Mouse (Mus musculus) liver, embryonic 16.5 days (tissue): ENCODE results near the gene Olfr420. TPM values are rescaled to one million over a fixed set of nuclear protein-coding genes. Genes with fewer than 3 reads are reported as not detected.

ENCODE experiments used
- ATAC-seq: fragments of 200-750 bp; cut with Nextera tagmentation; 2 replicates; pipeline ENCODE4 v1.8.0; 2017; ENCODE audit warnings: low read depth, mild to moderate bottlenecking, moderate number of reproducible peaks, moderate library complexity
- H3K27ac ChIP-seq: fragments of 300-500 bp; sonication (generic); 2 replicates; pipeline ENCODE4 v1.5.1; 2014; ENCODE audit warnings: mild to moderate bottlenecking, low read length
- H3K27me3 ChIP-seq: fragments of 300-500 bp; sonication (generic); 2 replicates; pipeline ENCODE4 v1.6.1; 2014; ENCODE audit warnings: low read depth, low read length, mixed read lengths; ENCODE audit not compliant: control insufficient read depth, insufficient read depth
- H3K36me3 ChIP-seq: fragments of 300-500 bp; sonication (generic); 2 replicates; pipeline ENCODE4 v1.6.1; 2014; ENCODE audit warnings: mild to moderate bottlenecking; ENCODE audit not compliant: control insufficient read depth, insufficient read depth
- H3K4me1 ChIP-seq: fragments of 300-500 bp; sonication (generic); 2 replicates; pipeline ENCODE4 v1.6.1; 2014; ENCODE audit warnings: low read depth, low read length, mixed read lengths; ENCODE audit not compliant: control insufficient read depth
- H3K4me2 ChIP-seq: fragments of 300-500 bp; sonication (generic); 2 replicates; pipeline ENCODE4 v1.6.1; 2014; ENCODE audit warnings: low read depth, low read length, mixed read lengths
- H3K4me3 ChIP-seq: fragments of 300-500 bp; sonication (generic); 2 replicates; pipeline ENCODE4 v1.5.1; 2014; ENCODE audit warnings: low read depth, mild to moderate bottlenecking, low read length
- H3K9ac ChIP-seq: fragments of 300-500 bp; sonication (generic); 2 replicates; pipeline ENCODE4 v1.6.1; 2014; ENCODE audit warnings: low read depth, low read length
- H3K9me3 ChIP-seq: fragments of 300-500 bp; sonication (generic); replicated peaks from 2 replicates; pipeline ENCODE4 v1.6.1; 2016; ENCODE audit warnings: low read length; ENCODE audit not compliant: control insufficient read depth
- WGBS: fragments of 180-500 bp; shearing (Covaris S2); extraction: QIAGEN DNeasy Blood & Tissue Kit; methylation state at CpG from one replicate; pipeline ENCODE4 v1.1.7; 2014; ENCODE audit not compliant: insufficient replicate concordance; 5-methylcytosine and 5-hydroxymethylcytosine counted together
- polyA plus RNA-seq: library from polyadenylated mRNA; unstranded; fragments of >200 nt; fragmentation: Nextera tagmentation; extraction: Ambion mirVana; gene quantifications from 2 replicates; pipeline ENCODE4 v1.2.1, GENCODE M21; 2015

Olfr420 gene
- polyA plus RNA-seq, 1 experiment from 2014 or later: 0.97 TPM

DNA sequence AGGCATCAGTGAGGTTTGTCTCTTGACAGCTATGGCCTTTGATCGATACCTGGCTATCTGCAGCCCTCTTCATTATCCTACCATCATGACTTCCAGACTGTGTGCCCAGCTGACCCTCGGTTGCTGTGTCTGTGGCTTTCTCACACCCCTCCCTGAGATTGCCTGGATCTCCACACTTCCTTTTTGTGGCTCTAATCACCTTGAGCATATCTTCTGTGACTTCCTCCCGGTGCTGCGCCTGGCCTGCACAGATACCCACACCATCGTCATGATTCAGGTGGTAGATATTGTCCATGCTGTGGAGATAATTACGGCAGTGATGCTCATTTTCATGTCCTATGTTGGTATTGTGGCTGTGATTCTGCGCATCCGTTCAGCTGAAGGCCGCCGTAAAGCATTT, 3.7 kb downstream of the Olfr420 start:
- no peaks in the 10 kb centered on the region for H3K36me3 ChIP-seq
- no peak overlapping the region for H3K9ac ChIP-seq
- no peak overlapping the region for H3K4me3 ChIP-seq
- peaks cover 5% of the 10 kb centered on the region for H3K4me1 ChIP-seq
- WGBS: 36% methylated on average over 10 of the region's 10 CpGs
- no peaks in the 10 kb centered on the region for H3K27me3 ChIP-seq
- no peak overlapping the region for H3K4me2 ChIP-seq
- H3K9me3 ChIP-seq: no peaks in the 10 kb centered on the region
- peak; percentile 58 for ATAC-seq
- no peak overlapping the region for H3K27ac ChIP-seq

DNA sequence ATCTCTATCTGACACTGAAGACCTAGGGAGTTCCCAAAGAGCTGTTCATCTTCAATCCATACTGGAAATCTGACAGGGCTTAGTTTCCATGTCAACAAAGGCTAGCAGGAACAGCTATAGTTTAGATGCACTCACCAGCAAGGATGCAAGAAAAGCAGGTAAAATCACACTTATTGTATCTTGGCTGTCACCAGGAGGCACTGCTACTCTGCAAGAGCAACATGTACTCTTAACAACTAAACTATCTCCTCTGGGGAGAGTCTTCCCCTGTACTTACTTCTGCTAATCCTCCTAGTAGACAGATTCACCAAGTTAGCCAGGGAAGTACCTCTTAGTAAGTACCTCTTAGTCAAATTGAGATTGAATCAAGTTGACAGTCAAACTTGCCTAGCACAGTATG, 13.6 kb downstream of the Olfr420 start:
- Histone ChIP-seq H3K9ac (no peak overlapping the region), H3K36me3 (no peaks in the 10 kb centered on the region), H3K9me3 (no peaks in the 10 kb centered on the region), H3K27me3 (no peaks in the 10 kb centered on the region), H3K27ac (peak overlapping the region; percentile 50; the same call in 1 of the 2 replicates), H3K4me2 (no peak overlapping the region), H3K4me1 (peaks cover 16% of the 10 kb centered on the region), H3K4me3 (no peak overlapping the region)
- no peak for ATAC-seq

DNA sequence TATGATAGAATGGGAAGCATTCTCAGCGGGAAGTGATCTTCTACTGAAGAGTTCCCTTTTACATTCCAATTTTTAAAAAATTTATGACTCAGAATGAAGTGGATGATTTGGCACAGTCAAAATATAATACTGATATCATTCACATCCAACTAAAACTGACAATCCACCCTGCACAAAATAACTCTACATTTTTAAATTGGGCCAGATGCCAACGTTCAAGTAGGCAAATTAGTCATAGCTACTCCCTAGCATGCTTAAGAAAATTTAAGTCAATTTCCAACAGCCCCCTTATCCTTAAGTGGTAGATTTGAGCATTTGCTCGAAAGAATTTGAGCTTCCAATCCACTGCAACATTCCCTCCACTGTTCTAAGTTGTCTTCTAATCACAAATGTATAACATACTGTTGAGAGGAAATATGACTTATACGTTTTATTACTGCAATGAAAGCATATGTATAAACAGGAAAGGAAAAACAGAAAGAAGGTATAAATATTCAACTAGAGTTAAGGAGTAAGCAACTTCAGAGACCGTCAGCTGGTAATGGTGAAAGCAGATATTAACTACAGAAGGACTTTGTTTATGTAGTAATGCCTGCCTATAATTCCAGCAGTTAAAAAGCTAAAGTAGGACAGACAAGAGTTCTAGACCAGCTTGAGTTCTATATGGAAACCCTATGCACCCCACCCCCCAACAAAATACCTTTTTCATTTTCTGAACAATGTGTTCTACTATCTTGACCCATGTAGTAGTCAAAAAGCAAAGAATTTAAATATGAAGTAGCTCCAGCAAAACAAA, 15.5 kb downstream of the Olfr420 start:
- Histone ChIP-seq H3K36me3 (peaks cover 14% of the 10 kb centered on the region), H3K4me2 (peak overlapping the region; percentile 54), H3K4me1 (peaks cover 19% of the 10 kb centered on the region), H3K9me3 (no peaks in the 10 kb centered on the region), H3K4me3 (peak overlapping the region; percentile 26; the same call in 1 of the 2 replicates), H3K27ac (peak overlapping the region; percentile 96), H3K9ac (peak overlapping the region; percentile 62), H3K27me3 (no peaks in the 10 kb centered on the region)
- 54% methylated on average over 5 of the region's 5 CpGs for WGBS
- ATAC-seq: peak; percentile 17

DNA sequence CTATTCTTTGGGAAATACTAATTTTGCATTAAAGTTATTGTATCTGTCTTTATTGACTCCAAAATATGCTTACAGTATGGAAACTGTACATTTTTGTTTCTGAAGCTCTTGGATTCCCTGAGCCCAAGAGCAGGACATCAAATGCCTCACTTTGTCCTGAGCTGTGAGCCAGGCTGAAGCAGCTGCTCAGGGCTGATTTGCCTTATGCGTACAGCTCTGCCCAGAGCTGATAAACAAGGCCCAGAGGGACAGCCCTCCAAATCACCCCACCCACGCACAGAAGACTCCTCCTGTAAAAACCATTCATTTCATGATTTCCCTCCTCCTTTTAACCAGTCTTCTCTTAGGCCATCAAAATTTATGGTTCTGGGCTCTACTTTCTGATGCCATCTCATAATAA, 16.1 kb downstream of the Olfr420 start:
- Histone ChIP-seq H3K27ac (peak overlapping the region; percentile 96), H3K36me3 (peaks cover 16% of the 10 kb centered on the region), H3K4me1 (peaks cover 19% of the 10 kb centered on the region), H3K9ac (peak overlapping the region; percentile 57), H3K9me3 (no peaks in the 10 kb centered on the region), H3K4me3 (peak overlapping the region; percentile 39), H3K27me3 (no peaks in the 10 kb centered on the region), H3K4me2 (peak overlapping the region; percentile 70)
- WGBS: 15% methylated on average over 2 of the region's 2 CpGs
- peak; percentile 99 for ATAC-seq

DNA sequence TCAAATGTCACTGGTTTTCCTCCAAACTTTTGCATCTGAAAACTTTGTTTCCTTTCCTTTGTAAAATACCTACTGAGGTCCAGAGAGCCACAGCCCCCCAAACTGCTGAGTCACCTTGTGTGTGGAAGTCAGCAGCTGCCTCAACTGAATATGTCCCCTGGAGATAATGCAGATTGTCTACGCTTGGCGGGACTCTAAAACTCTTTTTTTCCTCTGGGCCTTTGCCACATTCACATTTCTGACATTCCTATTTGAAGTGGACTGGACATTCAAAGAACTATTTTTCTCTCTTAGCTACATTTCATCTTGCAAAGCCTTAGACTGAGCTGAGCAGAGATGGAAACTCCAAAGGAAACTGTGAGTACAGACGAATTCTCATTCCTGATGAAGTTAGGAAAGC, 17.2 kb downstream of the Olfr420 start, which contains the start of gene Spta1:
Spta1 (plus strand) TSS at position 172 of the 400 bp plus-strand sequence.
- Histone ChIP-seq H3K36me3 (peaks cover 24% of the 10 kb centered on the region), H3K4me3 (peak within 1 kb of the TSS; percentile 74), H3K27ac (peak within 1 kb of the TSS; percentile 96), H3K9me3 (no peaks in the 10 kb centered on the region), H3K27me3 (no peaks in the 10 kb centered on the region), H3K9ac (peak within 1 kb of the TSS; percentile 77), H3K4me2 (peak within 1 kb of the TSS; percentile 70), H3K4me1 (peaks cover 19% of the 10 kb centered on the region)
- peak; percentile 76 for ATAC-seq
- WGBS: 19% methylated on average over 3 of the region's 3 CpGs

DNA sequence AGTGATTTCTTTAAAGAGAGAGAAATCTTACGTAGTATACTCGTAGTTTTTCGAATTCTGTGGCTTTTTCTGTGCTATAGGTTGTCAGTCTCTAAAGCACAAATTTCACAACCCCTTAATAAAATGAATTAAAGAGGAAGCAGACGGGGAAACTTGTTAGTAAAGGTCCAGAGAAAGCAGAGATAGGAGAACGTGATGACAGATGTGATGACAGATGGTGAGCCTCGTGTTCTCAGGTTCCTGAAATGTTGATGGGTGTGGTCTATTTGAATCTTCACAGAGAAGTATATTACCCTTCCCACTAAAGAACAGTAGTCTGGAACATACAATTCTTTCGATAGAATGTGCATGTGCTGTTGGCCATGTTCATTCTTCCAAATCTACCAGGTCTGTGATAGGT, 49.3 kb downstream of the Olfr420 start:
- WGBS: 56% methylated on average over 7 of the region's 7 CpGs
- no peak overlapping the region for H3K4me2 ChIP-seq
- no peaks in the 10 kb centered on the region for H3K27me3 ChIP-seq
- no peaks in the 10 kb centered on the region for H3K4me1 ChIP-seq
- H3K36me3 ChIP-seq: peaks cover 58% of the 10 kb centered on the region
- no peak overlapping the region for H3K4me3 ChIP-seq
- no peak overlapping the region for H3K27ac ChIP-seq
- no peak overlapping the region for H3K9ac ChIP-seq
- H3K9me3 ChIP-seq: no peaks in the 10 kb centered on the region
- no peak for ATAC-seq

Other genes with a start within 250 kb of the Olfr420 start
- 1.4 and 2.6 TPM in 2 replicates for gene Ifi211, start 242.6 kb upstream of the Olfr420 start, polyA plus RNA-seq
- 3.8 and 4.4 TPM in 2 replicates for gene Mndal, start 213.1 kb upstream of the Olfr420 start, polyA plus RNA-seq
- gene Ifi203, start 213.0 kb upstream of the Olfr420 start, polyA plus RNA-seq: 2.3 and 2.4 TPM in 2 replicates
- not detected in 2 replicates for gene Ifi202b, start 172.9 kb upstream of the Olfr420 start, polyA plus RNA-seq
- 0.60 and 1.1 TPM in 2 replicates for gene Ifi205, start 123.8 kb upstream of the Olfr420 start, polyA plus RNA-seq
- 0.09 and 0.12 TPM in 2 replicates for gene Olfr433, start 114.9 kb upstream of the Olfr420 start, polyA plus RNA-seq
- gene Olfr432, start 106.4 kb upstream of the Olfr420 start, polyA plus RNA-seq: not detected in 2 replicates
- gene Olfr430, start 89.0 kb upstream of the Olfr420 start, polyA plus RNA-seq: not detected in 2 replicates
- gene Olfr429, start 71.3 kb upstream of the Olfr420 start, polyA plus RNA-seq: not detected in 2 replicates
- not detected in 2 replicates for gene Olfr427, start 58.7 kb upstream of the Olfr420 start, polyA plus RNA-seq
- not detected in 2 replicates for gene Olfr231, start 34.5 kb upstream of the Olfr420 start, polyA plus RNA-seq
- gene Olfr424, start 24.1 kb upstream of the Olfr420 start, polyA plus RNA-seq: not detected in 2 replicates
- gene Spta1, start 17.1 kb downstream of the Olfr420 start, polyA plus RNA-seq: 35.2 and 38.2 TPM in 2 replicates
- 0.11 and 0.13 TPM in 2 replicates for gene Olfr419, start 96.4 kb downstream of the Olfr420 start, polyA plus RNA-seq
- not detected in 2 replicates for gene Mptx1, start 174.9 kb downstream of the Olfr420 start, polyA plus RNA-seq
- 0.04 TPM in 1 of 2 replicates, not detected in the other for gene Olfr417, start 209.5 kb downstream of the Olfr420 start, polyA plus RNA-seq
- gene Olfr248, start 235.4 kb downstream of the Olfr420 start, polyA plus RNA-seq: not detected in 2 replicates